Mouse (Mus musculus): Measurements from ENCODE around the gene Kif14.

DNA sequence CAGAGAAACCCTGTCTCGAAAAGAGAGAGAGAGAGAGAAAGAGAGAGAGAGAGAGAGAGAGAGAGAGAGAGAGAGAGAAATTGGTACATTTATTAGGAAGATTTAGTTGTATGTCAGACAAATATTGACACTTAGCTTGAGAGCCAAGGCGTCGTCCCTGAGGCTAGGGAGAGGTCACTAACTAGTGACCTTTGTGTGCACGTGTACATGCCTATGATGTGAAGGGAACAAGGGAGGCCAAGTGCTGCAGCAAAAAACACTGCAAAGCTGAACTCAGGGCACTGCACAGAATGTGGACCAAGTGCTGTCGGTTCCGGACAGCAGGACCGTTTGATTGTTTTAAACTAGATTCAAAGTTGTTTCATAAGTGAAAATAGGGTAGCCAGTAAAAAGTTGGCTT is 25.4 kb upstream of the Kif14 start:
- TF ChIP-seq MXI1 (IDR thresholded peaks at IDR 0.05; ENCODE audit: low read depth, low read length) (no peak), POLR2A (IDR thresholded peaks at IDR 0.05; ENCODE audit: low read depth, low read length) (no peak), MYC (IDR thresholded peaks at IDR 0.05; ENCODE audit: low read depth, low read length) (no peak), CTCF (conservative IDR thresholded peaks at IDR 0.05 in 1 of 2, IDR thresholded peaks at IDR 0.05 in 1 of 2; ENCODE audit: low read depth in 2 of 2, low read length in 2 of 2) (no peak), USF1 (IDR thresholded peaks at IDR 0.05; ENCODE audit: low read depth, low read length) (no peak), MAFK (IDR thresholded peaks at IDR 0.05; ENCODE audit: insufficient replicate concordance, low read length) (no peak), EP300 (IDR thresholded peaks at IDR 0.05; ENCODE audit: low read length) (no peak), HCFC1 (IDR thresholded peaks at IDR 0.05; ENCODE audit: low read depth, low read length) (no peak), UBTF (IDR thresholded peaks at IDR 0.05; ENCODE audit: low read depth, low read length) (no peak), USF2 (conservative IDR thresholded peaks at IDR 0.05; ENCODE audit: low read depth, low read length) (no peak), MAX (IDR thresholded peaks at IDR 0.05; ENCODE audit: low read length) (no peak), BHLHE40 (IDR thresholded peaks at IDR 0.05; ENCODE audit: low read depth, low read length) (no peak)
